Mouse (Mus musculus) hindbrain, embryonic 11.5 days (tissue): ENCODE measurements at regions not wholly inside any gene's neighbourhood (a gene's known extent, or its start where the extent isn't known, plus 50 kb on each side); places are given as distances from the start of the nearest gene placed in this dataset.

ENCODE experiments used
- ATAC-seq: fragments of 200-750 bp; cut with Nextera tagmentation; 2 replicates; pipeline ENCODE4 v1.8.0; 2017; ENCODE audit warnings: mild to moderate bottlenecking, moderate TSS enrichment, moderate library complexity; ENCODE audit not compliant: low FRiP score
- DNase-seq: peaks from one replicate; pipeline ENCODE4 v3.0.0-alpha.2; 2015; ENCODE audit warnings: low spot score
- H3K27ac ChIP-seq: fragments of 300-500 bp; sonication (generic); 2 replicates; pipeline ENCODE4 v1.5.1; 2014; ENCODE audit warnings: mild to moderate bottlenecking, low read depth, low read length
- H3K27me3 ChIP-seq: fragments of 300-500 bp; sonication (generic); 2 replicates; pipeline ENCODE4 v1.6.1; 2014; ENCODE audit warnings: mild to moderate bottlenecking, low read length, moderate library complexity, mixed read lengths; ENCODE audit not compliant: control insufficient read depth, insufficient read depth
- H3K36me3 ChIP-seq: fragments of 300-500 bp; sonication (generic); 2 replicates; pipeline ENCODE4 v1.6.1; 2014; ENCODE audit warnings: mild to moderate bottlenecking, low read length, moderate library complexity, mixed read lengths; ENCODE audit not compliant: control insufficient read depth, insufficient read depth
- H3K4me1 ChIP-seq: fragments of 300-500 bp; sonication (generic); replicated peaks from 2 replicates; pipeline ENCODE4 v1.6.1; 2014; ENCODE audit warnings: low read length, mixed read lengths; ENCODE audit not compliant: control insufficient read depth, insufficient read depth
- H3K4me2 ChIP-seq: fragments of 300-500 bp; sonication (generic); replicated peaks from 2 replicates; pipeline ENCODE4 v1.6.1; 2014; ENCODE audit warnings: mild to moderate bottlenecking, low read depth, low read length
- H3K4me3 ChIP-seq: fragments of 300-500 bp; sonication (generic); 2 replicates; pipeline ENCODE4 v1.5.1; 2014; ENCODE audit warnings: low read depth, low read length
- H3K9ac ChIP-seq: fragments of 300-500 bp; sonication (generic); 2 replicates; pipeline ENCODE4 v1.6.1; 2014; ENCODE audit warnings: low read depth, low read length
- H3K9me3 ChIP-seq: fragments of 300-500 bp; sonication (generic); 2 replicates; pipeline ENCODE4 v1.6.1; 2016; ENCODE audit warnings: low read length; ENCODE audit not compliant: control insufficient read depth
- WGBS: fragments of 180-500 bp; shearing (Covaris S2); extraction: QIAGEN DNeasy Blood & Tissue Kit; methylation state at CpG from one replicate; pipeline ENCODE4 v1.1.7; 2014; 5-methylcytosine and 5-hydroxymethylcytosine counted together

GRCm38 (mm10) chr16:7767691-7768090 is 657.2 kb downstream of the Tmem114 start:
- no peaks in the 10 kb centered on the region for H3K27me3 ChIP-seq
- WGBS = 92% methylated on average over 4 of the region's 4 CpGs
- no peak overlapping the region for H3K9ac ChIP-seq
- H3K4me1 ChIP-seq = no peaks in the 10 kb centered on the region
- no peaks in the 10 kb centered on the region for H3K9me3 ChIP-seq
- no peak overlapping the region for H3K27ac ChIP-seq
- no peak overlapping the region for H3K4me3 ChIP-seq
- no peak for ATAC-seq
- DNase-seq = no peak
- H3K4me2 ChIP-seq = no peak overlapping the region
- H3K36me3 ChIP-seq = no peaks in the 10 kb centered on the region

- no peak overlapping the region for H3K4me2 ChIP-seq
- H3K4me3 ChIP-seq = no peak overlapping the region
- no peaks in the 10 kb centered on the region for H3K9me3 ChIP-seq
- no peaks in the 10 kb centered on the region for H3K36me3 ChIP-seq
- no peaks in the 10 kb centered on the region for H3K4me1 ChIP-seq
- H3K9ac ChIP-seq = no peak overlapping the region
- peak overlapping the region; percentile 51; the same call in 1 of the 2 replicates for H3K27ac ChIP-seq
- no peaks in the 10 kb centered on the region for H3K27me3 ChIP-seq
- 10% methylated on average over 6 of the region's 6 CpGs for WGBS
- DNase-seq (peak; percentile 39), ATAC-seq (0 out of 2 replicates have a peak, but pooled peaks have one; percentile 30)
Observed at GRCm38 (mm10) chr16:7764383-7764782, 660.6 kb downstream of the Tmem114 start.

- H3K4me2 ChIP-seq = no peak overlapping the region
- no peaks in the 10 kb centered on the region for H3K27me3 ChIP-seq
- H3K4me3 ChIP-seq = no peak overlapping the region
- no peaks in the 10 kb centered on the region for H3K9me3 ChIP-seq
- no peaks in the 10 kb centered on the region for H3K4me1 ChIP-seq
- WGBS = 89% methylated on average over 2 of the region's 2 CpGs
- ATAC-seq (no peak), DNase-seq (no peak)
- H3K9ac ChIP-seq = no peak overlapping the region
- no peak overlapping the region for H3K27ac ChIP-seq
- no peaks in the 10 kb centered on the region for H3K36me3 ChIP-seq
Observed at GRCm38 (mm10) chr16:7728186-7728585, 696.8 kb downstream of the Tmem114 start.

GRCm38 (mm10) chr16:7725225-7725624 is 699.7 kb downstream of the Tmem114 start:
- no peaks in the 10 kb centered on the region for H3K9me3 ChIP-seq
- WGBS = 83% methylated on average over 1 of the region's 1 CpGs
- DNase-seq (no peak), ATAC-seq (no peak)
- H3K4me3 ChIP-seq = no peak overlapping the region
- H3K27ac ChIP-seq = no peak overlapping the region
- no peak overlapping the region for H3K4me2 ChIP-seq
- H3K4me1 ChIP-seq = no peaks in the 10 kb centered on the region
- no peak overlapping the region for H3K9ac ChIP-seq
- no peaks in the 10 kb centered on the region for H3K27me3 ChIP-seq
- H3K36me3 ChIP-seq = no peaks in the 10 kb centered on the region

- H3K4me3 ChIP-seq = no peak overlapping the region
- no peak for ATAC-seq
- no peaks in the 10 kb centered on the region for H3K27me3 ChIP-seq
- H3K36me3 ChIP-seq = no peaks in the 10 kb centered on the region
- no peaks in the 10 kb centered on the region for H3K9me3 ChIP-seq
- H3K9ac ChIP-seq = no peak overlapping the region
- no peak overlapping the region for H3K27ac ChIP-seq
- DNase-seq = no peak
- 59% methylated on average over 4 of the region's 4 CpGs for WGBS
- H3K4me1 ChIP-seq = no peaks in the 10 kb centered on the region
- no peak overlapping the region for H3K4me2 ChIP-seq
Observed at GRCm38 (mm10) chr16:7701471-7701870, 723.5 kb downstream of the Tmem114 start.

GRCm38 (mm10) chr16:7685484-7685883 is 739.5 kb downstream of the Tmem114 start:
- ATAC-seq = no peak
- H3K9ac ChIP-seq = no peak overlapping the region
- no peak for DNase-seq
- no peaks in the 10 kb centered on the region for H3K9me3 ChIP-seq
- H3K36me3 ChIP-seq = no peaks in the 10 kb centered on the region
- H3K4me3 ChIP-seq = no peak overlapping the region
- H3K27me3 ChIP-seq = no peaks in the 10 kb centered on the region
- no peak overlapping the region for H3K4me2 ChIP-seq
- H3K4me1 ChIP-seq = no peaks in the 10 kb centered on the region
- H3K27ac ChIP-seq = no peak overlapping the region

GRCm38 (mm10) chr16:7666096-7666495 is 758.8 kb downstream of the Tmem114 start:
- no peaks in the 10 kb centered on the region; the same call in 1 of the 2 replicates for H3K9me3 ChIP-seq
- no peak overlapping the region for H3K4me3 ChIP-seq
- WGBS = 23% methylated on average over 2 of the region's 2 CpGs
- ATAC-seq (no peak), DNase-seq (no peak)
- no peaks in the 10 kb centered on the region for H3K4me1 ChIP-seq
- H3K36me3 ChIP-seq = no peaks in the 10 kb centered on the region
- no peak overlapping the region for H3K27ac ChIP-seq
- H3K27me3 ChIP-seq = no peaks in the 10 kb centered on the region
- H3K9ac ChIP-seq = no peak overlapping the region
- no peak overlapping the region for H3K4me2 ChIP-seq

GRCm38 (mm10) chr16:7658133-7658532 is 766.8 kb downstream of the Tmem114 start:
- Histone ChIP-seq H3K4me3 (no peak overlapping the region), H3K4me1 (no peaks in the 10 kb centered on the region), H3K36me3 (no peaks in the 10 kb centered on the region), H3K9ac (no peak overlapping the region), H3K27ac (no peak overlapping the region), H3K9me3 (no peaks in the 10 kb centered on the region), H3K4me2 (no peak overlapping the region), H3K27me3 (no peaks in the 10 kb centered on the region)
- 72% methylated on average over 9 of the region's 9 CpGs for WGBS
- DNase-seq = no peak
- no peak for ATAC-seq

- WGBS = 91% methylated on average over 6 of the region's 6 CpGs
- Histone ChIP-seq H3K4me3 (no peak overlapping the region), H3K27ac (no peak overlapping the region), H3K4me1 (no peaks in the 10 kb centered on the region), H3K36me3 (no peaks in the 10 kb centered on the region), H3K9ac (no peak overlapping the region), H3K27me3 (no peaks in the 10 kb centered on the region), H3K4me2 (no peak overlapping the region), H3K9me3 (no peaks in the 10 kb centered on the region)
- ATAC-seq = no peak
- no peak for DNase-seq
Observed at GRCm38 (mm10) chr16:7654451-7654850, 770.5 kb downstream of the Tmem114 start.
